Mouse (Mus musculus): ENCODE results near the gene Shc1. TPM values are rescaled to one million over a fixed set of nuclear protein-coding genes. Genes with fewer than 3 reads are reported as not detected.

Shc1 gene
- polyA plus RNA-seq (2016; fragmentation: Nextera tagmentation; extraction: Ambion mirVana), result 94.5 and 97.5 TPM in 2 replicates

DNA sequence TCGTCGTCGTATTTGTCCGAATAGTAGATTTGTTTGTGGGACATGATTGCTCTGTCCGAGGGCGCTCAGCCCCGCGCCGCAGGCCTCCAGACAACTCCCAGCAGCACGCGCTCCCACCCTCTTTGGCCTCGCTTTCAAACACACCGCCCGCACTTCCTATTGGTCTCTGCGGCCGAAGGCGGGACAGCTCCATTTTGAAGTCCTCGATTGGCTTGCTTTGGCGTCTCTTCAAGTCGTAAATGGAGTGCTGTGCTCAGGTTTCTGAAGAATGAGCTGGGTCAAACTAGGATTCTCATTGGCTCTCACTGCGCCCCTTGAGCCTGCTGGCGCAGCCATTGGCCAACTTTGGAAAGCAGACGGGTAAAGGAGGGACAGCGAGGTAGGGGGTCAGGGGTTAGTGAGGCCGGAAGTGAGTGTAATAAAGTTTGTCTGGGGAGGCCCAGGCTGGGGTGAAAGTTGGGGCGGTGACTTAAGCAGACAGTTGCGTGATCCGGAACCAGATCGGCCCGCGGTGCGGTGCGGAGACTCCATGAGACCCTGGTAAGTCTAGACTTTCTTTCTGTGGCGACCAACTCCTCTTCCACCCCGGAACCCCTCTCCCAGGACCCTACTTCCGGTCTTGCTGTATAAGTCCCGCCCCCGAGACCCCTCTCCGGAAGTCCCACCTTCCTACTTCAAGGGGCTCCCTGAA lies at the start of gene Shc1, which contains the start of gene Cks1b:
TSS of gene Shc1 (plus strand) at position 274 of the 691 bp plus-strand sequence.
TSS of gene Cks1b (minus strand) at position 214 of the 691 bp plus-strand sequence.
- under 1% methylated on average over 39 of the region's 39 CpGs for WGBS
- Histone ChIP-seq H3K9me3 (no peaks in the 10 kb centered on the region), H3K36me3 (peaks cover 31% of the 10 kb centered on the region), H3K4me3 (peak within 1 kb of the TSS; percentile 65), H3K9ac (peak within 1 kb of the TSS; percentile 72), H3K27ac (peak within 1 kb of the TSS; percentile 97), H3K27me3 (no peaks in the 10 kb centered on the region), H3K4me1 (peaks cover 40% of the 10 kb centered on the region), H3K4me2 (replicated peaks) (peak within 1 kb of the TSS; percentile 87)
- peak; percentile 91 for ATAC-seq (ENCODE audit: insufficient number of reproducible peaks, insufficient read depth, low FRiP score, low TSS enrichment)

DNA sequence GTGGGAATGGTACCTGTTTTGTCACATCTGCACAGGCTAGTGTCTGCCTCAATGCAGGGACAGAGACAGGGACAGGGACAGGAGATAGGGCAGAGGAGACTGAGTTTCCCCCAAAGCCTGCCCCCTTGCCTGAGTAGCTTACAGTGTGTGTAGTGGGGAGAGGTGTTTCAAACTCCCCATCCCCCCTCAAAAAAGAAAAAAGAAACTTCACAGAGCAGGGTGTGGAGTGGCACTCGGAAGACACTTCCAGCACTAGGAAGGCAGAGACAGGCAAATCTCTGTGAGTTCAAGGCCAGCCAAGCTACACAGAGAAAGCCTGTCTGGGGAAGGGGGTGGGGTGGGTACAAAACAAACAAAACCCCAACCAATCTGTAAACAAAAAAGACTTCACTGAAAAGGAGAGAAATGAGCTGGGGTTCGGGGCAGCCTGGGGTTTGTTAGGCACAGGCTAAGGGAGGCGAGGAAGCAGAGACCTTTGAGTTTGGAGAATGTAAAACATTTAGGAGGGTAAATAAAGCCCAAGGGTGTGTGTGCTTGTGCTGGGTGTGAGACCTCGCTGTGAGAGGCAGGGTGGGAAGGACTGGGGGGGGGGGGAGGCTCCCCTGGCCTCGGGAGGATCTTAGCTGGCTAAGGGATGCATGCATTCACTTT lies 44.5 kb upstream of the Shc1 start:
- Histone ChIP-seq H3K9me3 (no peaks in the 10 kb centered on the region), H3K9ac (no peak overlapping the region), H3K4me3 (no peak overlapping the region), H3K27ac (no peak overlapping the region), H3K27me3 (no peaks in the 10 kb centered on the region), H3K36me3 (no peaks in the 10 kb centered on the region), H3K4me1 (peaks cover 8% of the 10 kb centered on the region), H3K4me2 (replicated peaks) (no peak overlapping the region)
- ATAC-seq (ENCODE audit: insufficient number of reproducible peaks, insufficient read depth, low FRiP score, low TSS enrichment), result no peak
- 43% methylated on average over 5 of the region's 5 CpGs for WGBS

DNA sequence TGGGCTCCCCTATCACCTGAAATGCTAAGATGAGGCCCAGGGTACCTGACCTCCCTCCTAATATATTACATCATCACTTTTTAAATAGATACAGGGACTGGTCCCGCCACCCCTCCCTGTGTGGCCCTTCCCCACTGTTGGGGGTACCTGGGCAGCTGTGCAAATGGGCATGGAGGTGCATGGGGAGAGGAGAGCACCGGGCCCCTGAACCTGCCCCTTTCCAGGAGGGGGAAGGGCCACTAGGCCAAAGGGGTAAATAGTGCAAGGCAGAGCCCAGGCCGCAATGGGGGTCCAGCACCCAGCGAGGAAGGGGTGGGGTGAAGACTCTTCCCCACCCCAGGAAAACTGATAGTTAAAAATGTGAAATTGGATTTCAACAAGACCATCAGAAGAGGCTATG lies 40.4 kb upstream of the Shc1 start:
- Histone ChIP-seq H3K27me3 (no peaks in the 10 kb centered on the region), H3K4me1 (peaks cover 13% of the 10 kb centered on the region), H3K36me3 (no peaks in the 10 kb centered on the region), H3K27ac (no peak overlapping the region), H3K4me3 (no peak overlapping the region), H3K4me2 (replicated peaks) (peak overlapping the region; percentile 78), H3K9ac (peak overlapping the region; percentile 57; the same call in 1 of the 2 replicates), H3K9me3 (no peaks in the 10 kb centered on the region)
- WGBS, result 73% methylated on average over 4 of the region's 4 CpGs
- no peak for ATAC-seq (ENCODE audit: insufficient number of reproducible peaks, insufficient read depth, low FRiP score, low TSS enrichment)

DNA sequence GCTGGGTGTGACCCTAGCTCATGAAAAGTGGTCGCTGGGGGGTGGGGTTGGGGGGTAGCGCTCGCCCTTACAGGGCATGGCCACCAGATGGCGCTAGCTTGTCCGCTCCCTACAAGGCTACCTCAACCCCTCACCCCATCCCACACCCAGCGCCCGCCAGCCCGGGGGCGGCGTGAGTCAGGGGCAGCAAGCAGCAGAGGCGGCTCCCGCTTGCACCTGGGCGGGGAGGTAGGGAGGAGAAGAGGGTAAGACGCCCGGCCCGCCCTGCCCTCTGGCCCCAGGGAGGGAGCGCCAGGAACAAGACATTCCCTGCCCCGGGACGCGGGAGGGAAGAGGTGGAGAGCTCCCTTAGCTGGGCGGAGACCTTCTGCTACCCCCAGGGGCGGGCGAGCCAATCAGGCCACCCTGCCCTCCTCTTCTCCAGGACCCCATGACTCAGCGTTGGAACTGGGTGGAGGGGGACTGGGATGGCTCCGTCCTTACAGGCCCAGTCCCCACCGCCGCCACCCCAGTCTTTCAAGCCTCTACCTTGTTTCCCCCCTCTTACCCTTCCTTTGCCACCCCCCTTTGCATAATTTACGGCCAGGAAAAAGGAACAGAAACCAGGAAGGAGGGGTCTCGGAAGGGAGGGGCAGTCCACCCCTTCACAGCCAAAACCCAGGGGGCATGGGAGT lies 39.7 kb upstream of the Shc1 start:
- peak overlapping the region; percentile 78 for H3K4me2 ChIP-seq (replicated peaks)
- H3K4me1 ChIP-seq, result peaks cover 13% of the 10 kb centered on the region
- H3K9ac ChIP-seq, result peak overlapping the region; percentile 57
- peak overlapping the region; percentile 26; the same call in 1 of the 2 replicates for H3K27ac ChIP-seq
- peak overlapping the region; percentile 54 for H3K4me3 ChIP-seq
- no peaks in the 10 kb centered on the region for H3K36me3 ChIP-seq
- no peaks in the 10 kb centered on the region for H3K9me3 ChIP-seq
- ATAC-seq (ENCODE audit: insufficient number of reproducible peaks, insufficient read depth, low FRiP score, low TSS enrichment), result peak; percentile 87
- 2% methylated on average over 28 of the region's 29 CpGs for WGBS
- no peaks in the 10 kb centered on the region for H3K27me3 ChIP-seq

DNA sequence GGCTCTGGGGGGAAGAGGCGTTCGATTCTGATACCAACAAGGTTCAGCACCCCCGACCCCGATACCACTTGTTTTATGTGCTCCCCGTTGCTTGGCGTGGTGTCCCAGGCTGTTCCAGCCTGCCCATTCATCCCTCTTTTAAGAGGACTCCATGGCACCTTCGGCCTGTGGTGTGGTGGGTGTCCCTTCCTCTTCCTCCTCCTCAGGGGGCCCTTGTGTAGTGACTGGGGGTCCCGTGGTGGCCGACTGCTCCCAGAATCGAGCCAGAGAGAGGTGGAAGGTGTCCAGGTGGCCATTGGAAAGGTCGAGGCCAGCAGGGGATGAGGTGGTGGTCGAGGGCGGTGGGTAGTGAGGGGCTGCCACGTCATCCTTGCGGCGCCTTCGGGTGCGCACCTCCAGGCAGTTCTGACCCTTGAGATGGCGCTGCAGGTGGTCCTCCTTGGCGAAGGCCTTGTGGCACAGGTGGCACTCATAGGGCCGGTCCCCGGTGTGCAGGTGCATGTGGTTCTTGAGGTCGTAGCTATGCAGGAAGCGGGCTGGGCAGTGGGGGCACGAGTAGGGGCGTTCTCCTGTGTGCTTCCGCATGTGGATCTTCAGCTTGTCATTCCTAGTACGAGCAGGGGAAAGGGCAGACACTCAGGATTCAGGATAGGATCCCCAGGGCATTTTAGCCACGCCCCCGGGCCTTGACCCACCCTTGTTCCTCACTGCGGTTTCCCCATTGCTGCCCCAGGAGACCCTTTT lies 38.7 kb upstream of the Shc1 start:
- H3K36me3 ChIP-seq, result no peaks in the 10 kb centered on the region
- no peak overlapping the region for H3K4me2 ChIP-seq (replicated peaks)
- no peaks in the 10 kb centered on the region for H3K9me3 ChIP-seq
- no peak for ATAC-seq (ENCODE audit: insufficient number of reproducible peaks, insufficient read depth, low FRiP score, low TSS enrichment)
- H3K27ac ChIP-seq, result no peak overlapping the region
- no peak overlapping the region for H3K4me3 ChIP-seq
- peaks cover 13% of the 10 kb centered on the region for H3K4me1 ChIP-seq
- no peak overlapping the region for H3K9ac ChIP-seq
- 87% methylated on average over 31 of the region's 31 CpGs for WGBS
- no peaks in the 10 kb centered on the region for H3K27me3 ChIP-seq

DNA sequence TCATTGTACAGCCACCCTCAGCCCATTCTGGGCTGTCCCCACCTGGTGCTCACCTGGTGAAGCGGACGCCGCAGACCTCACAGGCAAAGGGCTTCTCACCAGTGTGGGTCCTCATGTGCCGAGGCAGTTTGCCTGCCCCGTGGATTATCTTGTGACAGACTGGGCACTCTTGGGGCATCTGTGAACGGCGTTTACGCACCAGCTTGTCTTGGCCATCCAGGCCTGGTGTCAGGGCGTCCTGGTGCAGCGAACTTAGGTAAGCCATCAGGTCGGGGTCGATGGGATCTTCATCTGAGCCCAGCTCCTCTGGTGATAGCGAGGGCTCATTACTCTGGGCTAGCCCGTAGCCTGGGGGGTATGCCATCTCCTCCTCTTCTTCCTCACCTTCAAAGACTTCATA lies 38.0 kb upstream of the Shc1 start:
- H3K9me3 ChIP-seq, result no peaks in the 10 kb centered on the region
- no peak overlapping the region for H3K4me2 ChIP-seq (replicated peaks)
- no peak overlapping the region for H3K27ac ChIP-seq
- no peaks in the 10 kb centered on the region for H3K36me3 ChIP-seq
- H3K9ac ChIP-seq, result no peak overlapping the region
- H3K4me3 ChIP-seq, result no peak overlapping the region
- ATAC-seq (ENCODE audit: insufficient number of reproducible peaks, insufficient read depth, low FRiP score, low TSS enrichment), result no peak
- 94% methylated on average over 14 of the region's 14 CpGs for WGBS
- no peaks in the 10 kb centered on the region for H3K27me3 ChIP-seq
- H3K4me1 ChIP-seq, result peaks cover 20% of the 10 kb centered on the region

DNA sequence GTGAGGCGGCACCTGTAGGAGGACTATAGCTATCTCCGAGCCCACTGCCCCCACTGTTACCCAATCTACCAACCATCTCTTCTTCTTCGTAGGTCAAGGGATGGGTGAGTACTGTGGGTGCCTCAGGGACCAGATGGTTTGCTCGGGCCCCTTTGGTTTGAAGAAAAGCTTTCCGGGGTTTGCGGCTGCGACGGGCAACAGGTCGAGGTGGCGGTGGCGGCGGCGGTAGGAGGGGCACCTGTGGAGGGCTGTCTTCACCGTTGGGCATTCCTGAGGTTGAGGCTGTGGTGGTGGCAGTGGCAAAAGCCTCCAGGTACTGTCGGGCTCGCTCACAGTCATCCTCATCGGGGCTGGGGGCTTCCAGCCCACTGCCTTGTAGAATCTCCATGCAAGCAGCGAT lies 37.5 kb upstream of the Shc1 start:
- WGBS, result 94% methylated on average over 18 of the region's 18 CpGs
- no peak overlapping the region for H3K4me2 ChIP-seq (replicated peaks)
- no peak overlapping the region for H3K27ac ChIP-seq
- H3K27me3 ChIP-seq, result no peaks in the 10 kb centered on the region
- ATAC-seq (ENCODE audit: insufficient number of reproducible peaks, insufficient read depth, low FRiP score, low TSS enrichment), result no peak
- no peak overlapping the region for H3K4me3 ChIP-seq
- no peaks in the 10 kb centered on the region for H3K9me3 ChIP-seq
- no peak overlapping the region for H3K9ac ChIP-seq
- H3K36me3 ChIP-seq, result no peaks in the 10 kb centered on the region
- peaks cover 20% of the 10 kb centered on the region for H3K4me1 ChIP-seq

DNA sequence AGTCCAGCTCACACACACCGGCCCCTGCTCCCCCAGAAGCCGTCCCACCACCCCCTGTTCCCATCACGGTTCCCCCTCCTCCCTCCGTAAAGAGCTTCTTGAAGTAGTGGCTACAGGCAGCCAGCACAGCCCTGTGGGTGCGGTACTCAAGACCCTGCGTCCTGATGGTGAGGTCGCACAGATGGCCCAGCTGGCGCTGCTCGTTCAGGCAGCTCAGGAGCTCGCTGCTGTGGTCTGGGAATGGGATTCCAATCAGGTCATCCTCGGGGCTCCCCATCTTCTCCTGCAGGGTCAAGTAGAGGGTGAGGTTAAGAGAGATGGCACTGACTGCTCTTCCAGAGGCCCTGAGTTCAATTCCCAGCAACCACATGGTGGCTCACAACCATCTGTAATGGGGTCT lies 37.0 kb upstream of the Shc1 start:
- peaks cover 20% of the 10 kb centered on the region for H3K4me1 ChIP-seq
- WGBS, result 85% methylated on average over 11 of the region's 11 CpGs

DNA sequence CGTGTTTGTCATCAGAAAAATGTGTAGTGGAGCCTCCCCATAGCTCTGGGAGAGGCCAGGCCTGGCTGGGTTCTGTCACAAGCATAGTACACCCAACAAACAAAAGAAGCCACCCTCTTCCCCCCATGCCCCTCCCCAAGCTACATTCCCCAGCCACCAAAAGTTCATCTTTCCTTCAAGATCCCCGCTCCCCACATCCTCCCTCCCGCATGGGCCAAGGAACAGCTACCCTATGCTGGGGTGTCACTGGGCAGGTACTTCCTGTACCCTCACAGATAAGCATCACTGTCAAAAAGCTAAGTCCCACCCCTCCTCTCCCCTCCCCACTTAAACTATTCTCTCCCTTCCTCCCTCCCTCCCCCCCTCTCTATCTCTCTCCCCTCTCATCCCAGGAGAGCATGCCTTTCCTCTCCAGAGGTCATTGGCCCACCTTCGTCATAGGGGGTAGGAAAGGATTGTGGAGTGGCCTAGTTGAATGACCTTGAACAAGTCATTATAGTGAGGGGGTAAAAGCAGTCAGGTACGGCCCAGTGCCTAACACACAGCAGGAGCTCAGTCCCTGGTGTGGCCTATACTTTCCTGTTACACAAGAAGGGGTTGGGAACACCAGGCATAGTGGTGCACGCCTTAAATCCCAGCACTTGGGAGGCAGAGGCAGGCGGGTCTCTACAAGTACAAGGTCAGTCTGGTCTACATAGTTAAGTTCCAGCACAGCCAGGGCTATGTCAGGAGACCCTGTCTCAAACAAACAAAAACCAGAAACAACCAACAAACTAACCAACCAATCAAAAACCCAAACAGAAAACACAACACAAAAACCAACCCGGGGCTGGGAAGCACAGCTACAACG lies 36.0 kb upstream of the Shc1 start:
- Histone ChIP-seq H3K4me3 (no peak overlapping the region), H3K4me2 (replicated peaks) (no peak overlapping the region), H3K4me1 (peaks cover 30% of the 10 kb centered on the region), H3K9ac (no peak overlapping the region), H3K36me3 (no peaks in the 10 kb centered on the region), H3K27me3 (no peaks in the 10 kb centered on the region), H3K27ac (no peak overlapping the region), H3K9me3 (no peaks in the 10 kb centered on the region)
- ATAC-seq (ENCODE audit: insufficient number of reproducible peaks, insufficient read depth, low FRiP score, low TSS enrichment), result no peak
- WGBS, result 89% methylated on average over 9 of the region's 9 CpGs

More for the DNA sequence above, 37.0 kb upstream of the Shc1 start:
- no peak overlapping the region for H3K4me3 ChIP-seq
- no peak overlapping the region for H3K27ac ChIP-seq
- no peak overlapping the region for H3K9ac ChIP-seq
- H3K4me2 ChIP-seq (replicated peaks), result no peak overlapping the region
- H3K9me3 ChIP-seq, result no peaks in the 10 kb centered on the region
- H3K27me3 ChIP-seq, result no peaks in the 10 kb centered on the region
- no peak for ATAC-seq (ENCODE audit: insufficient number of reproducible peaks, insufficient read depth, low FRiP score, low TSS enrichment)
- no peaks in the 10 kb centered on the region for H3K36me3 ChIP-seq

DNA sequence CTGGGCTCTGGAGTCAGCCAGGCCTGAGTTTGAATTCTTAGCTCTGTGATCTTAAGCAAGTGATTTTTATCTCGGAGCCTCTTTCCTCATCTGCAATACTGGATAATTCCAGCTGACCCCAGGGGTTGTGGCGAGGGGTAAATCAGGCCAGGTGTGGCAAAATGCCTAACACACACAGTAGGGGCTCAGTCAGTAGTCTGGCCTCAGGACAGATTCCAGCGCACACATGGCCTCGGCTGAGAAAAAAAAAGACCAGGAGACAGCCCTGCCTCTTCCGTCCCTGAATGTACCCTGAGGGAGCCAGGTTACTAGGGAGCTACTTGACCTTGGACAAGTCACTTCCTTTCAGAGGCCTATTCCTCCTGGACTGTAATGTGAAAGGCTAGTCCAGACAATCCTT lies 35.3 kb upstream of the Shc1 start:
- Histone ChIP-seq H3K4me1 (peaks cover 31% of the 10 kb centered on the region), H3K4me3 (no peak overlapping the region), H3K9ac (no peak overlapping the region), H3K36me3 (no peaks in the 10 kb centered on the region), H3K4me2 (replicated peaks) (no peak overlapping the region), H3K27me3 (no peaks in the 10 kb centered on the region), H3K27ac (no peak overlapping the region), H3K9me3 (no peaks in the 10 kb centered on the region)
- ATAC-seq (ENCODE audit: insufficient number of reproducible peaks, insufficient read depth, low FRiP score, low TSS enrichment), result no peak
- 70% methylated on average over 5 of the region's 5 CpGs for WGBS
